In genomic region chr10:41464401-41464955, GRCm38 (mm10) we compare ENCODE assay signal across 22 mouse cellular contexts. TPM values are rescaled to one million over a fixed set of nuclear protein-coding genes. Genes with fewer than 3 reads are reported as not detected.
A peak's percentile ranks its signal among the peaks of the same experiment; 100 is the strongest.
DNase-seq lines count a peak whose midpoint lies in the region; ATAC-seq lines count a peak whose summit lies in the region.
"Had no signal": no experiment of that assay in that cellular context is flagged by ENCODE, and none has a peak within 500 bp of the region (broad histone marks: within the 10 kb centered on the region; RNA-seq: fewer than 3 reads in every experiment).

No protein-coding gene starts in this region.

- no peak overlapping the region for H3K9ac ChIP-seq in hindbrain, embryonic 11.5 days (ENCODE audit: low read depth, low read length)
- H3K9ac ChIP-seq in hindbrain, embryonic 12.5 days: no peak overlapping the region
- H3K9ac ChIP-seq in neural tube, embryonic 13.5 days: peak overlapping the region; percentile 5; the same call in 1 of the 2 replicates
- no peak overlapping the region for H3K9ac ChIP-seq in hindbrain, embryonic 14.5 days
- H3K9ac ChIP-seq: forebrain, embryonic 12.5 days; heart, embryonic 13.5 days; intestine, embryonic 15.5 days; liver, postnatal 0 days had no signal

- 37% methylated on average over 15 of the region's 15 CpGs for WGBS in hindbrain, embryonic 11.5 days
- WGBS in hindbrain, embryonic 12.5 days: 39% methylated on average over 15 of the region's 15 CpGs
- WGBS in neural tube, embryonic 13.5 days: 35% methylated on average over 15 of the region's 15 CpGs
- WGBS in hindbrain, embryonic 14.5 days: 31% methylated on average over 15 of the region's 15 CpGs

- H3K27ac ChIP-seq in hindbrain, embryonic 11.5 days (ENCODE audit: low read depth, low read length): no peak overlapping the region
- no peak overlapping the region for H3K27ac ChIP-seq in hindbrain, embryonic 12.5 days
- no peak overlapping the region for H3K27ac ChIP-seq in neural tube, embryonic 13.5 days (replicated peaks)
- H3K27ac ChIP-seq in hindbrain, embryonic 14.5 days: no peak overlapping the region
- H3K27ac ChIP-seq: forebrain, embryonic 12.5 days; heart, embryonic 13.5 days; intestine, embryonic 15.5 days; limb, embryonic 10.5 days; stomach, postnatal 0 days had no signal

- no peak overlapping the region for H3K4me3 ChIP-seq in hindbrain, embryonic 11.5 days (ENCODE audit: low read depth, low read length)
- H3K4me3 ChIP-seq in hindbrain, embryonic 12.5 days: no peak overlapping the region
- no peak overlapping the region for H3K4me3 ChIP-seq in neural tube, embryonic 13.5 days
- no peak overlapping the region for H3K4me3 ChIP-seq in hindbrain, embryonic 14.5 days (replicated peaks; ENCODE audit: low read length)
- H3K4me3 ChIP-seq: forebrain, embryonic 12.5 days; heart, embryonic 13.5 days; intestine, embryonic 15.5 days; limb, embryonic 10.5 days had no signal

- no peaks in the 10 kb centered on the region for H3K4me1 ChIP-seq in hindbrain, embryonic 11.5 days (replicated peaks; ENCODE audit: control insufficient read depth, insufficient read depth, low read length)
- peaks cover 2% of the 10 kb centered on the region for H3K4me1 ChIP-seq in hindbrain, embryonic 12.5 days
- H3K4me1 ChIP-seq in neural tube, embryonic 13.5 days (replicated peaks): peaks cover 14% of the 10 kb centered on the region; the same call in 1 of the 2 replicates
- no peaks in the 10 kb centered on the region; the same call in 1 of the 2 replicates for H3K4me1 ChIP-seq in hindbrain, embryonic 14.5 days (replicated peaks; ENCODE audit: control insufficient read depth, insufficient read depth, low read length)
- H3K4me1 ChIP-seq: intestine, embryonic 15.5 days; limb, embryonic 10.5 days had no signal

- no peaks in the 10 kb centered on the region for H3K27me3 ChIP-seq in hindbrain, embryonic 11.5 days (ENCODE audit: control insufficient read depth, insufficient read depth, low read length)
- H3K27me3 ChIP-seq in hindbrain, embryonic 12.5 days: no peaks in the 10 kb centered on the region
- no peaks in the 10 kb centered on the region for H3K27me3 ChIP-seq in neural tube, embryonic 13.5 days
- no peaks in the 10 kb centered on the region for H3K27me3 ChIP-seq in hindbrain, embryonic 14.5 days (ENCODE audit: control insufficient read depth, insufficient read depth, low read length)
- H3K27me3 ChIP-seq: CH12.LX; forebrain, embryonic 12.5 days; heart, embryonic 13.5 days; intestine, embryonic 15.5 days; Patski had no signal

- H3K36me3 ChIP-seq in hindbrain, embryonic 11.5 days (ENCODE audit: control insufficient read depth, insufficient read depth, low read length): 0 out of 2 replicates have a peak, but pooled peaks cover 3% of the 10 kb centered on the region
- H3K36me3 ChIP-seq in hindbrain, embryonic 12.5 days: peaks cover 53% of the 10 kb centered on the region
- H3K36me3 ChIP-seq in neural tube, embryonic 13.5 days: peaks cover 58% of the 10 kb centered on the region
- H3K36me3 ChIP-seq in hindbrain, embryonic 14.5 days (replicated peaks; ENCODE audit: control insufficient read depth, insufficient read depth): peaks cover 38% of the 10 kb centered on the region

- 0 out of 2 replicates have a peak, but pooled peaks have one; percentile 12 for ATAC-seq in hindbrain, embryonic 11.5 days (ENCODE audit: low FRiP score)
- ATAC-seq in hindbrain, embryonic 12.5 days (ENCODE audit: low FRiP score): no peak
- ATAC-seq in neural tube, embryonic 13.5 days (ENCODE audit: low read depth): no peak
- peak; percentile 27; the same call in 1 of the 2 replicates for ATAC-seq in hindbrain, embryonic 14.5 days (ENCODE audit: low FRiP score)
- ATAC-seq: intestine, embryonic 15.5 days; liver, postnatal 0 days; Patski had no signal

- no peak overlapping the region for H3K4me2 ChIP-seq in hindbrain, embryonic 11.5 days (replicated peaks; ENCODE audit: low read depth, low read length)
- H3K4me2 ChIP-seq in hindbrain, embryonic 12.5 days (replicated peaks): no peak overlapping the region
- no peak overlapping the region for H3K4me2 ChIP-seq in neural tube, embryonic 13.5 days
- H3K4me2 ChIP-seq in hindbrain, embryonic 14.5 days (replicated peaks): no peak overlapping the region
- H3K4me2 ChIP-seq: forebrain, embryonic 12.5 days; heart, embryonic 13.5 days; intestine, embryonic 15.5 days had no signal

- no peak for DNase-seq in hindbrain, embryonic 11.5 days (ENCODE audit: low spot score)
- DNase-seq in neural tube, embryonic 10.5 days (ENCODE audit: extremely low spot score, low spot score): no peak
- DNase-seq in hindbrain, embryonic 14.5 days (ENCODE audit: low spot score): no peak
- DNase-seq in thymus, postnatal 0 days (ENCODE audit: low spot score): no peak
- DNase-seq in adrenal gland, postnatal 10 days: no peak
- DNase-seq: cerebellum, adult 8-10 months; gastrocnemius, postnatal 10 days; heart, adult 18-20 months; kidney, postnatal 36 days; liver, postnatal 0 days; lung, postnatal 10 days; right cerebral cortex, adult 18-20 months; thymus, postnatal 14 days had no signal

- H3K9me3 ChIP-seq in hindbrain, embryonic 11.5 days (ENCODE audit: control insufficient read depth, low read length): no peaks in the 10 kb centered on the region
- no peaks in the 10 kb centered on the region for H3K9me3 ChIP-seq in hindbrain, embryonic 12.5 days (replicated peaks)
- H3K9me3 ChIP-seq in neural tube, embryonic 13.5 days: no peaks in the 10 kb centered on the region
- no peaks in the 10 kb centered on the region for H3K9me3 ChIP-seq in hindbrain, embryonic 14.5 days (ENCODE audit: control insufficient read depth, low read length)
- H3K9me3 ChIP-seq: forebrain, embryonic 12.5 days; heart, embryonic 13.5 days; intestine, embryonic 15.5 days; limb, embryonic 10.5 days had no signal

RNA-seq across cellular contexts. Expression of gene Mical1, which starts 11.6 kb away (rescaled TPM):
- polyA plus RNA-seq in hindbrain, embryonic 11.5 days (2014; fragmentation: Nextera tagmentation; extraction: Ambion mirVana): 26.6 and 28.1 TPM in 2 replicates
- polyA plus RNA-seq in hindbrain, embryonic 12.5 days (2016; fragmentation: Nextera tagmentation; extraction: Ambion mirVana): 42.6 and 46.8 TPM in 2 replicates
- polyA plus RNA-seq in neural tube, embryonic 13.5 days (2015; fragmentation: Nextera tagmentation; extraction: Ambion mirVana): 35.3 and 36.0 TPM in 2 replicates
- 20.6 and 22.8 TPM in 2 replicates for polyA plus RNA-seq in hindbrain, embryonic 14.5 days (2014; fragmentation: Nextera tagmentation; extraction: Ambion mirVana)
- polyA plus RNA-seq in thymus, postnatal 0 days (2015; fragmentation: Nextera tagmentation; extraction: Ambion mirVana): 72.9 and 82.9 TPM in 2 replicates
- total RNA-seq in adrenal gland, postnatal 10 days (2021): 10 to 100 TPM; 15.2 to 19.0 TPM

RNA-seq across cellular contexts. Expression of gene Zbtb24, which starts 14.3 kb away (rescaled TPM):
- polyA plus RNA-seq in hindbrain, embryonic 11.5 days (2014; fragmentation: Nextera tagmentation; extraction: Ambion mirVana): 20.1 TPM in 2 replicates
- polyA plus RNA-seq in hindbrain, embryonic 12.5 days (2016; fragmentation: Nextera tagmentation; extraction: Ambion mirVana): 22.1 and 22.6 TPM in 2 replicates
- 19.3 and 21.6 TPM in 2 replicates for polyA plus RNA-seq in neural tube, embryonic 13.5 days (2015; fragmentation: Nextera tagmentation; extraction: Ambion mirVana)
- polyA plus RNA-seq in hindbrain, embryonic 14.5 days (2014; fragmentation: Nextera tagmentation; extraction: Ambion mirVana): 19.0 and 19.1 TPM in 2 replicates
- polyA plus RNA-seq in thymus, postnatal 0 days (2015; fragmentation: Nextera tagmentation; extraction: Ambion mirVana): 23.3 and 23.8 TPM in 2 replicates
- total RNA-seq in adrenal gland, postnatal 10 days (2021): 10 to 100 TPM; 15.5 to 18.9 TPM

RNA-seq across cellular contexts. Expression of gene Smpd2, which starts 25.7 kb away (rescaled TPM):
- polyA plus RNA-seq in hindbrain, embryonic 11.5 days (2014; fragmentation: Nextera tagmentation; extraction: Ambion mirVana): 45.9 and 47.6 TPM in 2 replicates
- polyA plus RNA-seq in hindbrain, embryonic 12.5 days (2016; fragmentation: Nextera tagmentation; extraction: Ambion mirVana): 41.4 and 42.8 TPM in 2 replicates
- polyA plus RNA-seq in neural tube, embryonic 13.5 days (2015; fragmentation: Nextera tagmentation; extraction: Ambion mirVana): 28.4 and 33.8 TPM in 2 replicates
- 36.3 and 37.9 TPM in 2 replicates for polyA plus RNA-seq in hindbrain, embryonic 14.5 days (2014; fragmentation: Nextera tagmentation; extraction: Ambion mirVana)
- 53.7 and 57.5 TPM in 2 replicates for polyA plus RNA-seq in thymus, postnatal 0 days (2015; fragmentation: Nextera tagmentation; extraction: Ambion mirVana)
- 10 to 100 TPM; 23.6 to 29.0 TPM for total RNA-seq in adrenal gland, postnatal 10 days (2021)

RNA-seq across cellular contexts. Expression of gene Ppil6, which starts 25.8 kb away (rescaled TPM):
- polyA plus RNA-seq in hindbrain, embryonic 11.5 days (2014; fragmentation: Nextera tagmentation; extraction: Ambion mirVana): 1.3 and 1.4 TPM in 2 replicates
- polyA plus RNA-seq in hindbrain, embryonic 12.5 days (2016; fragmentation: Nextera tagmentation; extraction: Ambion mirVana): 2.6 and 3.8 TPM in 2 replicates
- polyA plus RNA-seq in neural tube, embryonic 13.5 days (2015; fragmentation: Nextera tagmentation; extraction: Ambion mirVana): 1.9 and 2.3 TPM in 2 replicates
- polyA plus RNA-seq in hindbrain, embryonic 14.5 days (2014; fragmentation: Nextera tagmentation; extraction: Ambion mirVana): 2.3 and 6.1 TPM in 2 replicates
- 1.2 and 1.4 TPM in 2 replicates for polyA plus RNA-seq in thymus, postnatal 0 days (2015; fragmentation: Nextera tagmentation; extraction: Ambion mirVana)
- 1 to 10 TPM in 1 of 2 experiments, under 1 TPM in 1; 0.33 to 1.1 TPM for total RNA-seq in adrenal gland, postnatal 10 days (2021)
- total RNA-seq: CH12.LX; gastrocnemius, postnatal 10 days had no signal

RNA-seq across cellular contexts. Expression of gene Cd164, which starts 54.7 kb away (rescaled TPM):
- polyA plus RNA-seq in hindbrain, embryonic 11.5 days (2014; fragmentation: Nextera tagmentation; extraction: Ambion mirVana): 122 and 123 TPM in 2 replicates
- polyA plus RNA-seq in hindbrain, embryonic 12.5 days (2016; fragmentation: Nextera tagmentation; extraction: Ambion mirVana): 106 and 118 TPM in 2 replicates
- polyA plus RNA-seq in neural tube, embryonic 13.5 days (2015; fragmentation: Nextera tagmentation; extraction: Ambion mirVana): 63.5 and 71.8 TPM in 2 replicates
- polyA plus RNA-seq in hindbrain, embryonic 14.5 days (2014; fragmentation: Nextera tagmentation; extraction: Ambion mirVana): 68.4 and 75.7 TPM in 2 replicates
- 259 TPM in 2 replicates for polyA plus RNA-seq in thymus, postnatal 0 days (2015; fragmentation: Nextera tagmentation; extraction: Ambion mirVana)
- total RNA-seq in adrenal gland, postnatal 10 days (2021): 100 to 1,000 TPM; 181 to 183 TPM

Comparison
In these comparisons a context has a peak if more than half of its experiments do, and no peak if none do; other contexts are left out.
1. ATAC-seq: peak in hindbrain, embryonic 11.5 days (single experiment) and hindbrain, embryonic 14.5 days (single experiment); none in hindbrain, embryonic 12.5 days (single experiment) and neural tube, embryonic 13.5 days (single experiment).